Mouse (Mus musculus): ENCODE measurements at regions not wholly inside any gene's neighbourhood (a gene's known extent, or its start where the extent isn't known, plus 50 kb on each side); places are given as distances from the start of the nearest gene placed in this dataset.

- Histone ChIP-seq H3K4me1 (ENCODE audit: control insufficient read depth) (peaks cover 7% of the 10 kb centered on the region), H3K9me3 (ENCODE audit: control insufficient read depth, low read length) (no peaks in the 10 kb centered on the region), H3K4me3 (replicated peaks) (no peak overlapping the region), H3K36me3 (ENCODE audit: control insufficient read depth) (no peaks in the 10 kb centered on the region), H3K27me3 (ENCODE audit: control insufficient read depth) (no peaks in the 10 kb centered on the region)
- TF ChIP-seq GATA1 (IDR thresholded peaks at IDR 0.05; ENCODE audit: low read length) (no peak), TAL1 (IDR thresholded peaks at IDR 0.05; ENCODE audit: low read length) (no peak)
Measured at GRCm38 (mm10) chr8:126838228-126838627, 107.4 kb downstream of the Tomm20 start.

- TF ChIP-seq TAL1 (IDR thresholded peaks at IDR 0.05; ENCODE audit: low read length) (no peak), GATA1 (IDR thresholded peaks at IDR 0.05; ENCODE audit: low read length) (no peak)
- Histone ChIP-seq H3K4me3 (replicated peaks) (no peak overlapping the region), H3K9me3 (ENCODE audit: control insufficient read depth, low read length) (no peaks in the 10 kb centered on the region), H3K4me1 (ENCODE audit: control insufficient read depth) (peaks cover 14% of the 10 kb centered on the region), H3K36me3 (ENCODE audit: control insufficient read depth) (no peaks in the 10 kb centered on the region), H3K27me3 (ENCODE audit: control insufficient read depth) (no peaks in the 10 kb centered on the region)
Measured at GRCm38 (mm10) chr8:126837318-126838025, 108.2 kb downstream of the Tomm20 start.

GRCm38 (mm10) chr8:126835554-126835953, 110.1 kb downstream of the Tomm20 start:
- Histone ChIP-seq H3K27me3 (ENCODE audit: control insufficient read depth) (no peaks in the 10 kb centered on the region), H3K4me1 (ENCODE audit: control insufficient read depth) (peaks cover 20% of the 10 kb centered on the region), H3K36me3 (ENCODE audit: control insufficient read depth) (no peaks in the 10 kb centered on the region), H3K4me3 (replicated peaks) (no peak overlapping the region), H3K9me3 (ENCODE audit: control insufficient read depth, low read length) (no peaks in the 10 kb centered on the region)
- no peak for TF ChIP-seq TAL1 (IDR thresholded peaks at IDR 0.05; ENCODE audit: low read length)
- TF ChIP-seq GATA1 (IDR thresholded peaks at IDR 0.05; ENCODE audit: low read length), result no peak

- Histone ChIP-seq H3K27me3 (ENCODE audit: control insufficient read depth) (no peaks in the 10 kb centered on the region), H3K4me3 (replicated peaks) (peak overlapping the region; percentile 29), H3K36me3 (ENCODE audit: control insufficient read depth) (no peaks in the 10 kb centered on the region), H3K9me3 (ENCODE audit: control insufficient read depth, low read length) (no peaks in the 10 kb centered on the region), H3K4me1 (ENCODE audit: control insufficient read depth) (peaks cover 20% of the 10 kb centered on the region)
- TF ChIP-seq GATA1 (IDR thresholded peaks at IDR 0.05; ENCODE audit: low read length), result no peak
- no peak for TF ChIP-seq TAL1 (IDR thresholded peaks at IDR 0.05; ENCODE audit: low read length)
Measured at GRCm38 (mm10) chr8:126833471-126834453, 111.9 kb downstream of the Tomm20 start.

- Histone ChIP-seq H3K4me1 (ENCODE audit: control insufficient read depth) (peaks cover 20% of the 10 kb centered on the region), H3K4me3 (replicated peaks) (peak overlapping the region; percentile 29), H3K36me3 (ENCODE audit: control insufficient read depth) (no peaks in the 10 kb centered on the region), H3K9me3 (ENCODE audit: control insufficient read depth, low read length) (no peaks in the 10 kb centered on the region), H3K27me3 (ENCODE audit: control insufficient read depth) (no peaks in the 10 kb centered on the region)
- TF ChIP-seq TAL1 (IDR thresholded peaks at IDR 0.05; ENCODE audit: low read length), result no peak
- no peak for TF ChIP-seq GATA1 (IDR thresholded peaks at IDR 0.05; ENCODE audit: low read length)
Measured at GRCm38 (mm10) chr8:126833006-126833405, 112.6 kb downstream of the Tomm20 start.

GRCm38 (mm10) chr8:126832163-126832978, 113.3 kb downstream of the Tomm20 start:
- Histone ChIP-seq H3K36me3 (ENCODE audit: control insufficient read depth) (no peaks in the 10 kb centered on the region), H3K4me1 (ENCODE audit: control insufficient read depth) (peaks cover 20% of the 10 kb centered on the region), H3K9me3 (ENCODE audit: control insufficient read depth, low read length) (no peaks in the 10 kb centered on the region), H3K27me3 (ENCODE audit: control insufficient read depth) (no peaks in the 10 kb centered on the region), H3K4me3 (replicated peaks) (no peak overlapping the region)
- no peak for TF ChIP-seq TAL1 (IDR thresholded peaks at IDR 0.05; ENCODE audit: low read length)
- no peak for TF ChIP-seq GATA1 (IDR thresholded peaks at IDR 0.05; ENCODE audit: low read length)

- Histone ChIP-seq H3K9me3 (ENCODE audit: control insufficient read depth, low read length) (no peaks in the 10 kb centered on the region), H3K4me3 (replicated peaks) (no peak overlapping the region), H3K4me1 (ENCODE audit: control insufficient read depth) (peaks cover 23% of the 10 kb centered on the region), H3K36me3 (ENCODE audit: control insufficient read depth) (no peaks in the 10 kb centered on the region), H3K27me3 (ENCODE audit: control insufficient read depth) (no peaks in the 10 kb centered on the region)
- TF ChIP-seq TAL1 (IDR thresholded peaks at IDR 0.05; ENCODE audit: low read length) (no peak), GATA1 (IDR thresholded peaks at IDR 0.05; ENCODE audit: low read length) (no peak)
Measured at GRCm38 (mm10) chr8:126831312-126832162, 114.1 kb downstream of the Tomm20 start.

GRCm38 (mm10) chr8:126830242-126830530, 115.5 kb downstream of the Tomm20 start:
- no peaks in the 10 kb centered on the region for H3K27me3 ChIP-seq (ENCODE audit: control insufficient read depth)
- H3K4me1 ChIP-seq (ENCODE audit: control insufficient read depth), result peaks cover 23% of the 10 kb centered on the region
- TF ChIP-seq GATA1 (IDR thresholded peaks at IDR 0.05; ENCODE audit: low read length) (no peak), TAL1 (IDR thresholded peaks at IDR 0.05; ENCODE audit: low read length) (no peak)
- H3K4me3 ChIP-seq (replicated peaks), result no peak overlapping the region
- no peaks in the 10 kb centered on the region for H3K36me3 ChIP-seq (ENCODE audit: control insufficient read depth)
- no peaks in the 10 kb centered on the region for H3K9me3 ChIP-seq (ENCODE audit: control insufficient read depth, low read length)
